Mouse (Mus musculus) megakaryocyte, embryonic 14.5 days (primary cell): Measurements from ENCODE around the gene Zfp385b.

Experiments
- FLI1 ChIP-seq: IDR thresholded peaks from 2 replicates; pipeline ENCODE4 v1.6.1; 2012; ENCODE audit warnings: low read length, inconsistent platforms, mixed read lengths
- GATA1 ChIP-seq: IDR thresholded peaks from 3 replicates; pipeline ENCODE4 v1.6.1; 2012; ENCODE audit warnings: mixed read lengths, low read length, inconsistent platforms, borderline replicate concordance

DNA sequence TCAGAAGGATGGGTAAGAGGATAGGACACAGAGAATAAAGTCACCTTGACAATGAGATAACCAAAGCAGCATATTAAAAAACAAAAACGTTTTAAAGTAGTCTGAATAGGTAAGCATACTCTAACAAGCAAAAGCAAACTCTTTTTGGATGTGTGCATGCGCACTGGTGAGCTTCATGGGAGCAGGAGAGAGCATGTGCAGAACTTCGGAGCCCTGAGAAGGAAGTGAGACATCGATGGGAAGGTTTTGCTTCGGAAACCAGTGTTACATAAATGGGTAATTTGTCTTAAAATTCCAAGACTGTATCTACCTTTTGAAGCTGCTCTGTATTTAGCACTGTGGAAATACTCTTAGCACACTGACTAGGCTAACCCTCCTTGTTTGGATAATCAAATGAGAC, 137.2 kb downstream of the Zfp385b start:
- TF ChIP-seq GATA1 (no peak), FLI1 (no peak)
